Mouse (Mus musculus) testis, adult 2 months (tissue): ENCODE data around the gene Slc7a14. TPM values are rescaled to one million over a fixed set of nuclear protein-coding genes. Genes with fewer than 3 reads are reported as not detected.

Experiments
- H3K27ac ChIP-seq: fragments of 200-500 bp; 2 replicates; pipeline ENCODE4 v1.5.1; 2012; ENCODE audit warnings: low read depth, low read length; ENCODE audit not compliant: control insufficient read depth, insufficient read depth
- H3K27me3 ChIP-seq: fragments of 200-500 bp; 2 replicates; pipeline ENCODE4 v1.6.1; 2012; ENCODE audit warnings: mild to moderate bottlenecking, low read length, moderate library complexity; ENCODE audit not compliant: control insufficient read depth, insufficient read depth
- H3K36me3 ChIP-seq: fragments of 200-500 bp; 2 replicates; pipeline ENCODE4 v1.6.1; 2012; ENCODE audit warnings: mild to moderate bottlenecking, low read length; ENCODE audit not compliant: control insufficient read depth, insufficient read depth
- H3K4me1 ChIP-seq: fragments of 200-500 bp; 2 replicates; pipeline ENCODE4 v1.6.1; 2012; ENCODE audit warnings: low read length; ENCODE audit not compliant: control insufficient read depth, insufficient read depth
- H3K4me3 ChIP-seq: fragments of 200-500 bp; 2 replicates; pipeline ENCODE4 v1.5.1; 2012; ENCODE audit warnings: low read depth, mild to moderate bottlenecking, low read length, moderate library complexity, mixed read lengths; ENCODE audit not compliant: control insufficient read depth
- CTCF ChIP-seq: fragments of 200-500 bp; IDR thresholded peaks from 2 replicates; pipeline ENCODE4 v1.5.1; 2012; ENCODE audit warnings: low read depth, mild to moderate bottlenecking, inconsistent platforms, low read length, moderate library complexity; ENCODE audit not compliant: control insufficient read depth, insufficient read depth, insufficient replicate concordance
- POLR2A ChIP-seq: fragments of 200-500 bp; IDR thresholded peaks from 2 replicates; pipeline ENCODE4 v1.6.1; 2012; ENCODE audit warnings: low read depth, mild to moderate bottlenecking, inconsistent platforms, low read length, moderate library complexity; ENCODE audit not compliant: control insufficient read depth
- polyA plus RNA-seq: library from polyadenylated mRNA; depleted of rRNA; stranded (reverse); fragments of >200 nt; gene quantifications from 2 replicates; pipeline ENCODE4 v1.2.3, GENCODE M21; 2012; rRNA removed

Slc7a14 gene
- polyA plus RNA-seq: 3.9 and 4.2 TPM in 2 replicates

- Histone ChIP-seq H3K4me1 (peaks cover 5% of the 10 kb centered on the region), H3K27ac (no peak within 1 kb of the TSS), H3K27me3 (no peaks in the 10 kb centered on the region), H3K36me3 (no peaks in the 10 kb centered on the region), H3K4me3 (peak within 1 kb of the TSS; percentile 3; the same call in 1 of the 2 replicates)
- TF ChIP-seq POLR2A: no peak
- no peak for TF ChIP-seq CTCF
These were observed at the start of gene Slc7a14 for GRCm38 (mm10) chr3:31309934-31310787. Slc7a14 (minus strand) TSS chr3:31310378.

- TF ChIP-seq POLR2A (no peak), CTCF (no peak)
- Histone ChIP-seq H3K27me3 (no peaks in the 10 kb centered on the region), H3K27ac (no peak overlapping the region), H3K36me3 (no peaks in the 10 kb centered on the region), H3K4me1 (no peaks in the 10 kb centered on the region), H3K4me3 (no peak overlapping the region)
These were observed 36.4 kb upstream of the Slc7a14 start for GRCm38 (mm10) chr3:31346540-31346939.

DNA sequence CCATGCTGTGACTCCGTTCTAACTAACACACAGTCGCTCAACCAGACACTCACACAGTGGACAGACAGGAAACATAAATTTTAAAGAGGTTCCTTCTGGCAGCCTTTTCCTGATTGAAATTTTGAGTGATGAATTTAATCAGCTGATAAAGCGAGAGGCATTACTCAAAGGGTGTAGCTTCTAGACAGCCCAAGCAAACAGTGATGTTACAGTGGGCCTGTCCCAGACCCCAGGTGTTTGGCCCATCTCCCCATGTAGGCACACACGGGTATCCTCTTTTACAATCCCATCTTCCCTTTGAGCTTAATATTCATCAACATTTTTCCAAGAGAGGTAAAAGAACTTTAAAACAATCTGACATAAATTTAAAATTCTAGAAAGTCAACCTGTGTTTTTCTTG is 35.6 kb upstream of the Slc7a14 start:
- TF ChIP-seq POLR2A: no peak
- TF ChIP-seq CTCF: no peak
- Histone ChIP-seq H3K36me3 (no peaks in the 10 kb centered on the region), H3K4me3 (no peak overlapping the region), H3K4me1 (no peaks in the 10 kb centered on the region), H3K27ac (no peak overlapping the region), H3K27me3 (no peaks in the 10 kb centered on the region)

DNA sequence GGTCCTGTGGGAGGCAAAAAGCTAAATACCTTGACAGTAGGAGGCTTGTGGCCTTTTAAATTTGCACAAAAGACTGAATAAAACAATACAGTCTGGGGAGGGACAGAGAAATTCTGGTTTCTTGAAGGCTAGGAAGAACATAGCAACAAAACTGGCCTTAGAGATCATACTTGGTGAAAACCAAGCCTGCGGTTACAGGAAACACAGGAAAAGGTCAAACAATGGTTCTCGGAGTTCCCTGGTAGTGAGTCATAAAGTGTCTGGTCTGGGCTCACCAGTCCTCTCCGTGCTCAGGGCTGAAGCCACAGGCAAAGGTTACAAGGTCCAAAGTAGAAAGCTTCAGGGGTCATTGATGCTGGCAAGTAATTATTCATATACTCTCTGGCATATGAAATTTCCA is 29.1 kb upstream of the Slc7a14 start:
- Histone ChIP-seq H3K4me1 (no peaks in the 10 kb centered on the region), H3K36me3 (no peaks in the 10 kb centered on the region), H3K27ac (no peak overlapping the region), H3K4me3 (no peak overlapping the region), H3K27me3 (no peaks in the 10 kb centered on the region)
- TF ChIP-seq CTCF (no peak), POLR2A (no peak)

- H3K4me1 ChIP-seq: no peaks in the 10 kb centered on the region
- H3K36me3 ChIP-seq: no peaks in the 10 kb centered on the region
- H3K4me3 ChIP-seq: no peak overlapping the region
- no peak overlapping the region for H3K27ac ChIP-seq
- TF ChIP-seq CTCF: no peak
- no peak for TF ChIP-seq POLR2A
- H3K27me3 ChIP-seq: no peaks in the 10 kb centered on the region
These were observed 18.2 kb upstream of the Slc7a14 start for GRCm38 (mm10) chr3:31328237-31328836.

- no peaks in the 10 kb centered on the region for H3K36me3 ChIP-seq
- no peak overlapping the region for H3K4me3 ChIP-seq
- TF ChIP-seq CTCF (no peak), POLR2A (no peak)
- no peaks in the 10 kb centered on the region for H3K27me3 ChIP-seq
- H3K27ac ChIP-seq: no peak overlapping the region
- no peaks in the 10 kb centered on the region for H3K4me1 ChIP-seq
These were observed 17.6 kb upstream of the Slc7a14 start for GRCm38 (mm10) chr3:31327791-31328190.

DNA sequence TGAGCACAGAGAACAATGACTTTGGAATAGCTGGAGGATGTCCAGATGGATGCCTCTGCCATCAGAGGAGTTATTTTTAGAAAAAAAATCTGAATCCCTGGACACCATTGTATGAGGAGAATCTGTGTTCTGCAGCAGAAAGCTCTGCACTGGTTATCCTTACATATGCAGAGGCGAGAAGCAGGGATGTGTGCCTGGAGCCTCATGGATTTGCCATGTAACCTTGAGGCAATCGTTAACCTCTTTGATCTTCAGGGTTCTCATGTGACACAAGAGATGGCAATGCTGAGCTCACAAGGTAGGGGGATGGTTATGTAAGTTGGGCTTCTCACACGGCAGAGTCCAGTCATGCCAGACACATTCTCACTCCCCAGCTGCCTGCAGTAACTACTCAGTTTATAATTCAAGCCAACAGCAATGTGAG is 14.1 kb upstream of the Slc7a14 start:
- TF ChIP-seq POLR2A (no peak), CTCF (no peak)
- H3K4me3 ChIP-seq: no peak overlapping the region
- H3K4me1 ChIP-seq: no peaks in the 10 kb centered on the region
- H3K27me3 ChIP-seq: no peaks in the 10 kb centered on the region
- no peak overlapping the region for H3K27ac ChIP-seq
- no peaks in the 10 kb centered on the region for H3K36me3 ChIP-seq
